Mouse (Mus musculus) activated CD4-positive, CD25-positive, alpha-beta regulatory T cell (primary cell): ENCODE results near the gene Vmn1r23. TPM values are rescaled to one million over a fixed set of nuclear protein-coding genes. Genes with fewer than 3 reads are reported as not detected.

Source experiments
- polyA plus RNA-seq, 2 experiments: library from polyadenylated mRNA; unstranded; fragments of 100-300 nt; shearing (Covaris generic); gene quantifications; one replicate each; pipeline ENCODE4 v1.2.1; 2017

Vmn1r23 gene
- polyA plus RNA-seq, result not detected

GRCm38 (mm10) chr6:57926738-57927137 lies at the start of gene Vmn1r23:
Gene Vmn1r23, minus strand, starts transcription at chr6:57926838.

GRCm38 (mm10) chr6:57961403-57961802 lies 34.8 kb upstream of the Vmn1r23 start, which contains the start of gene Vmn1r24:
Gene Vmn1r24, minus strand, starts transcription at chr6:57961503.

GRCm38 (mm10) chr6:57907928-57908327 lies 18.7 kb downstream of the Vmn1r23 start, which contains the start of gene Vmn1r22:
Gene Vmn1r22, minus strand, starts transcription at chr6:57908028.

Other genes starting within 250 kb of the Vmn1r23 start
- 1 to 10 TPM; 4.8 to 6.5 TPM for gene Pyurf, start 234.8 kb downstream of the Vmn1r23 start, polyA plus RNA-seq
- gene Lancl2, start 224.3 kb downstream of the Vmn1r23 start, polyA plus RNA-seq, result 10 to 100 TPM in 1 of 2 experiments, 1 to 10 TPM in 1; 9.4 to 10.8 TPM
- gene Vopp1, start 101.7 kb downstream of the Vmn1r23 start, polyA plus RNA-seq, result 10 to 100 TPM; 17.0 to 20.3 TPM
- not detected for gene Vmn1r21, start 76.5 kb downstream of the Vmn1r23 start, polyA plus RNA-seq
- gene Vmn1r22, start 18.8 kb downstream of the Vmn1r23 start, polyA plus RNA-seq, result under 1 TPM in 1 of 2 experiments, not detected in 1; 0.11 TPM
- not detected for gene Vmn1r24, start 34.7 kb upstream of the Vmn1r23 start, polyA plus RNA-seq
- under 1 TPM in 1 of 2 experiments, not detected in 1; 0.42 TPM for gene Vmn1r25, start 54.0 kb upstream of the Vmn1r23 start, polyA plus RNA-seq
- not detected for gene Vmn1r26, start 88.3 kb upstream of the Vmn1r23 start, polyA plus RNA-seq